Comparison of ENCODE assay signal across 8 mouse cellular contexts in genomic region chr10:121476968-121477337, GRCm38 (mm10). TPM values are rescaled to one million over a fixed set of nuclear protein-coding genes. Genes with fewer than 3 reads are reported as not detected.
A peak's percentile ranks its signal among the peaks of the same experiment; 100 is the strongest.
DNase-seq lines count a peak whose midpoint lies in the region; ATAC-seq and TF ChIP-seq lines count a peak whose summit lies in the region.

No protein-coding gene starts in this region.

- H3K4me3 ChIP-seq in heart, embryonic 16.5 days (ENCODE audit: low read length): peak overlapping the region; percentile 97
- H3K4me3 ChIP-seq in MEL (ENCODE audit: control insufficient read depth in 1 of 2, insufficient read depth in 1 of 2, low read depth in 2 of 2, low read length in 2 of 2): peak overlapping the region; percentile 76 to 89
- H3K4me3 ChIP-seq in hindbrain, embryonic 12.5 days: no peak overlapping the region
- H3K4me3 ChIP-seq in midbrain, embryonic 12.5 days: peak overlapping the region; percentile 63

- H3K9ac ChIP-seq in heart, embryonic 16.5 days (ENCODE audit: low read length): peak overlapping the region; percentile 78
- peak overlapping the region; percentile 87 for H3K9ac ChIP-seq in MEL (ENCODE audit: control insufficient read depth, low read depth, low read length, poor library complexity, severe bottlenecking)
- no peak overlapping the region for H3K9ac ChIP-seq in hindbrain, embryonic 12.5 days
- H3K9ac ChIP-seq in midbrain, embryonic 12.5 days (replicated peaks): no peak overlapping the region

- peaks cover 32% of the 10 kb centered on the region for H3K4me1 ChIP-seq in heart, embryonic 16.5 days (ENCODE audit: control insufficient read depth, insufficient read depth, low read length)
- H3K4me1 ChIP-seq in MEL (ENCODE audit: control insufficient read depth in 1 of 2, insufficient read depth in 2 of 2, low read length in 2 of 2): peaks cover 0 to 11% of the 10 kb centered on the region in 2 experiments; a peak in 3 of 4 replicates
- peaks cover 21% of the 10 kb centered on the region for H3K4me1 ChIP-seq in hindbrain, embryonic 12.5 days
- peaks cover 30% of the 10 kb centered on the region for H3K4me1 ChIP-seq in midbrain, embryonic 12.5 days

- no peak for TF ChIP-seq CTCF in MEL (IDR thresholded peaks at IDR 0.05 in 2 of 3, conservative IDR thresholded peaks at IDR 0.05 in 1 of 3; ENCODE audit: control insufficient read depth in 1 of 3, insufficient read depth in 1 of 3, low read depth in 2 of 3, low read length in 3 of 3, poor library complexity in 1 of 3, severe bottlenecking in 1 of 3)

- H3K4me2 ChIP-seq in heart, embryonic 16.5 days (ENCODE audit: low read depth, low read length): peak overlapping the region; percentile 70
- H3K4me2 ChIP-seq in hindbrain, embryonic 12.5 days (replicated peaks): peak overlapping the region; percentile 97
- peak overlapping the region; percentile 95 for H3K4me2 ChIP-seq in midbrain, embryonic 12.5 days (replicated peaks)

- no peak for TF ChIP-seq EP300 in MEL (IDR thresholded peaks at IDR 0.05; ENCODE audit: low read depth in 1 of 2, low read length in 2 of 2)

- 0 out of 2 replicates have a peak, but pooled peaks have one; percentile 0 for ATAC-seq in heart, embryonic 16.5 days (replicated peaks; ENCODE audit: extremely low read depth, insufficient read depth, low FRiP score)
- no peak for ATAC-seq in hindbrain, embryonic 12.5 days (ENCODE audit: low FRiP score)
- no peak; the same call in 1 of the 2 replicates for ATAC-seq in midbrain, embryonic 12.5 days (ENCODE audit: low FRiP score, low read depth)
- ATAC-seq in activated CD4-positive, CD25-positive, alpha-beta regulatory T cell, adult 4 months: no peak

- no peaks in the 10 kb centered on the region for H3K27me3 ChIP-seq in heart, embryonic 16.5 days (ENCODE audit: control insufficient read depth, insufficient read depth, low read length)
- H3K27me3 ChIP-seq in MEL (ENCODE audit: control insufficient read depth in 1 of 2, insufficient read depth in 2 of 2, low read length in 2 of 2): no peaks in the 10 kb centered on the region
- H3K27me3 ChIP-seq in hindbrain, embryonic 12.5 days: peaks cover 15% of the 10 kb centered on the region
- H3K27me3 ChIP-seq in midbrain, embryonic 12.5 days: peaks cover 26% of the 10 kb centered on the region

- H3K27ac ChIP-seq in heart, embryonic 16.5 days (ENCODE audit: low read length): peak overlapping the region; percentile 80
- peak overlapping the region; percentile 92 for H3K27ac ChIP-seq in MEL (ENCODE audit: control insufficient read depth, low read depth, low read length)
- peak overlapping the region; percentile 52; the same call in 1 of the 2 replicates for H3K27ac ChIP-seq in hindbrain, embryonic 12.5 days
- no peak overlapping the region for H3K27ac ChIP-seq in midbrain, embryonic 12.5 days (replicated peaks)

- H3K9me3 ChIP-seq in heart, embryonic 16.5 days (replicated peaks; ENCODE audit: control insufficient read depth, low read length): no peaks in the 10 kb centered on the region
- H3K9me3 ChIP-seq in MEL (replicated peaks; ENCODE audit: insufficient read depth, low read length): no peaks in the 10 kb centered on the region
- no peaks in the 10 kb centered on the region for H3K9me3 ChIP-seq in hindbrain, embryonic 12.5 days (replicated peaks)
- no peaks in the 10 kb centered on the region for H3K9me3 ChIP-seq in midbrain, embryonic 12.5 days

- H3K79me2 ChIP-seq in MEL (ENCODE audit: control insufficient read depth, insufficient read depth, low read length, poor library complexity): peaks cover 21% of the 10 kb centered on the region

- WGBS in heart, embryonic 16.5 days: 19% methylated on average over 8 of the region's 8 CpGs
- WGBS in hindbrain, embryonic 12.5 days: 22% methylated on average over 8 of the region's 8 CpGs
- WGBS in midbrain, embryonic 12.5 days: 16% methylated on average over 8 of the region's 8 CpGs

- no peak for TF ChIP-seq RAD21 in MEL (IDR thresholded peaks at IDR 0.05; ENCODE audit: low read depth, low read length)

- no peak for TF ChIP-seq POLR2A in MEL (IDR thresholded peaks at IDR 0.05; ENCODE audit: control insufficient read depth in 1 of 2, insufficient read depth in 1 of 2, low read depth in 1 of 2, low read length in 2 of 2, poor library complexity in 1 of 2)

- H3K36me3 ChIP-seq in heart, embryonic 16.5 days (ENCODE audit: control insufficient read depth, insufficient read depth): no peaks in the 10 kb centered on the region
- H3K36me3 ChIP-seq in MEL (ENCODE audit: control insufficient read depth in 1 of 2, insufficient read depth in 2 of 2, low read length in 2 of 2): peaks cover 0 to 5% of the 10 kb centered on the region in 2 experiments; a peak in 1 of 4 replicates
- no peaks in the 10 kb centered on the region for H3K36me3 ChIP-seq in hindbrain, embryonic 12.5 days
- no peaks in the 10 kb centered on the region for H3K36me3 ChIP-seq in midbrain, embryonic 12.5 days

- no peak for DNase-seq in heart, adult 8-10 months (ENCODE audit: low spot score)
- DNase-seq in MEL (ENCODE audit: low read depth, low spot score) (no peak), adipocyte (ENCODE audit: low spot score) (no peak)
- DNase-seq in frontal cortex, postnatal 36 days (ENCODE audit: low spot score in 2 of 2): no peak

TF ChIP-seq in MEL, 35 proteins besides CTCF, POLR2A, EP300 and RAD21:
- no peak for TF ChIP-seq UBTF (IDR thresholded peaks at IDR 0.05; ENCODE audit: borderline replicate concordance, insufficient read depth, low read depth, low read length)
- no peak for TF ChIP-seq TBP (IDR thresholded peaks at IDR 0.05; ENCODE audit: low read depth, low read length)
- TF ChIP-seq USF2 (IDR thresholded peaks at IDR 0.05; ENCODE audit: borderline replicate concordance in 1 of 2, insufficient read depth in 1 of 2, low read depth in 1 of 2, low read length in 2 of 2): no peak
- no peak for TF ChIP-seq GATA1 (IDR thresholded peaks at IDR 0.05; ENCODE audit: low read depth, low read length)
- TF ChIP-seq MXI1 (IDR thresholded peaks at IDR 0.05; ENCODE audit: low read depth, low read length): no peak
- TF ChIP-seq ETS1 (IDR thresholded peaks at IDR 0.05; ENCODE audit: low read depth, low read length): no peak
- TF ChIP-seq NRF1 (IDR thresholded peaks at IDR 0.05; ENCODE audit: insufficient read depth, low read depth, low read length, poor library complexity, severe bottlenecking): no peak
- no peak for TF ChIP-seq USF1 (IDR thresholded peaks at IDR 0.05; ENCODE audit: low read depth, low read length)
- no peak; the same call in 1 of the 2 replicates for TF ChIP-seq ZMIZ1 (IDR thresholded peaks at IDR 0.05; ENCODE audit: low read depth, low read length)
- TF ChIP-seq MAX (IDR thresholded peaks at IDR 0.05; ENCODE audit: low read length): no peak
- no peak for TF ChIP-seq NELFE (IDR thresholded peaks at IDR 0.05; ENCODE audit: low read depth, low read length)
- TF ChIP-seq SMC3 (IDR thresholded peaks at IDR 0.05; ENCODE audit: low read depth, low read length): no peak

RNA-seq across cellular contexts. Expression of gene Rassf3, which starts 0.8 kb away (rescaled TPM):
- 24.1 and 24.8 TPM in 2 replicates for polyA plus RNA-seq in heart, embryonic 16.5 days (2015; fragmentation: Nextera tagmentation; extraction: Ambion mirVana)
- total RNA-seq in heart, adult 8-10 months (2022): 100 to 1,000 TPM; 131 to 151 (median 141) TPM
- 8.0 and 9.2 TPM in 2 replicates for total RNA-seq in MEL (2012; rRNA removed)
- polyA plus RNA-seq in MEL (2012; ENCODE audit: insufficient read depth in 1 of 2, insufficient read length in 2 of 2, low read depth in 1 of 2, low replicate concordance in 2 of 2, missing spikeins in 1 of 2): 10 to 100 TPM in 1 of 2 experiments, not detected in 1; 15.8 TPM
- polyA plus RNA-seq in hindbrain, embryonic 12.5 days (2016; fragmentation: Nextera tagmentation; extraction: Ambion mirVana): 12.7 and 13.4 TPM in 2 replicates
- polyA plus RNA-seq in midbrain, embryonic 12.5 days (2016; fragmentation: Nextera tagmentation; extraction: Ambion mirVana): 6.7 and 7.8 TPM in 2 replicates
- 1 to 10 TPM; 5.7 to 7.0 TPM for polyA plus RNA-seq in activated CD4-positive, CD25-positive, alpha-beta regulatory T cell, adult 4 months (2017; shearing (Covaris generic))

Comparison
In these comparisons a context has a peak if more than half of its experiments do, and no peak if none do; other contexts are left out.
1. H3K9ac ChIP-seq: peak in heart, embryonic 16.5 days (single experiment) and MEL (single experiment); none in hindbrain, embryonic 12.5 days (single experiment) and midbrain, embryonic 12.5 days (single experiment).
2. Peak in every context shown above with its lines, with median percentiles within 50 percentile points of each other: H3K4me2 ChIP-seq.